Mouse (Mus musculus) small intestine, adult 2 months (tissue): ENCODE data around the gene Pla2g1b.
A peak's percentile ranks its signal among the peaks of the same experiment; 100 is the strongest.

Experiments
- CTCF ChIP-seq: fragments of 200-500 bp; IDR thresholded peaks from 2 replicates; pipeline ENCODE4 v1.5.1; 2012; ENCODE audit warnings: low read depth, mild to moderate bottlenecking, control low read depth, inconsistent platforms, low read length, moderate library complexity, mixed read lengths; ENCODE audit not compliant: insufficient replicate concordance, insufficient read length; ENCODE audit errors: extremely low read depth
- POLR2A ChIP-seq: fragments of 200-500 bp; IDR thresholded peaks from 2 replicates; pipeline ENCODE4 v1.6.1; 2012; ENCODE audit warnings: low read depth, mild to moderate bottlenecking, control low read depth, inconsistent platforms, low read length, moderate library complexity

DNA sequence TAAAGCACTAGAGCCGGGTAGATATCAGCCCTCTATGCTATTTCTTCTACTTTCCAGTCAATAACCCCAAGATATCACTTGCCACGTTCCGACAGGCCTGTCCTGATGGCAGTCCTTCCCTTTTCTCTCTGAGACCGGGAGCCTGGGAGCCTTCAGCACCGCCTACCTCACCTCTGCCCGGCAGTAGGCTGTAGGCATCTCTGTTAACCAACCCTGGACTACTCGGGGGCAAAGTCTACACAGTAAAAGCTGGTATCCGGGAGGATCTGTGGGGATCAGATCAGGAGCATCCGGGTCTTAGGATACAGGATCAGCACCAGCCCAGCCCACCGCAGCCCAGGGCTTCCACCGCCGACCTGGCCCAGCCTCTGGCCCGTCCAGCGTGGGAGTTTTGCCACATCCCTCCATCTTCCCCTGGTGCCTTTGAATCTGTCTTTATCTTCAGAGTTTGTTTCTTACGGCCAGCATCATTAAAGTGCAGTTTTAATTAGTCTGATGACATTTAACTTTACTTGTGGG lies 57.0 kb downstream of the Pla2g1b start:
- no peak for TF ChIP-seq CTCF
- peak; percentile 25; the same call in 1 of the 2 replicates for TF ChIP-seq POLR2A
